Mouse (Mus musculus) lung, adult 2 months (tissue): ENCODE results near the gene Ccni.

ENCODE experiments used
- CTCF ChIP-seq: fragments of 200-500 bp; IDR thresholded peaks from 2 replicates; pipeline ENCODE4 v1.5.1; 2011; ENCODE audit warnings: mild to moderate bottlenecking, low read length, control low read depth; ENCODE audit not compliant: insufficient read depth
- POLR2A ChIP-seq: fragments of 200-500 bp; IDR thresholded peaks from 2 replicates; pipeline ENCODE4 v1.6.1; 2011; ENCODE audit warnings: low read depth, mild to moderate bottlenecking, control low read depth, low read length, borderline replicate concordance; ENCODE audit errors: extremely low read depth

DNA sequence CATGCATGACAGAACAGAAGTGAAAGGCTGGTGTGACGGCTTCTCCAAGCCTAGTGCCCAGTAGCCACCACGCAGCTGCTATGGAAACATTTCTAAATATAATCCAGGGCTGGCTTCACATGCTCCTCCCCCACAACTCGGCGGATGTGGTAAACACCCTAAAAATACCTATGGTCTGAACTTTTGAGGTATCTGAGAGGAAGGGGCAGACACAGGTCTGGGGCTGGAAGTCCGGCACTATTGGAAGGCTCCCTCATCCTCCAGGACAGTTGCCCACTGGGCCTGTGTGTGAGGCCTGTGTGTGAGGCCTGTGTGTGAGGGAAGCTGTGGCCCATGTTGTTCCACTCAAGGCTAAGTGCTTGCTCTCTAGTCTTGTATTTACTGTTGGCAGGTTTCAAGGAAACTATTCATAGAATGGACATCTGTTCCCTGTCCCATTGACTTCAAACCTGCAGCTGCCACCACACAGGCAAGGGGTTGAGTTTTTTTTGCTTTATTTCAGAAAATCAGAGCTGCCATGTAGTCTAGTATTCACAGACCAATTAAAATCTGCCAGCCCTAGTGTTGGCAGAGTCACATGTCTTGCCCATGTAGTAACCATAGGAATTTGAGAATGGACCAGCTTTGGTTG lies 69.2 kb downstream of the Ccni start:
- TF ChIP-seq CTCF (no peak), POLR2A (no peak)
